Mouse (Mus musculus) C2C12 (cell line): ENCODE measurements at regions not wholly inside any gene's neighbourhood (a gene's known extent, or its start where the extent isn't known, plus 50 kb on each side); places are given as distances from the start of the nearest gene placed in this dataset.
"Not testable (repeated sequence)": the region's sequence is repeated elsewhere in the genome, so short reads cannot be mapped to it uniquely, and the experiment has no call there.

Source experiments
- CEBPB ChIP-seq: IDR thresholded peaks from one replicate; pipeline ENCODE4 v1.6.1; 2011; ENCODE audit warnings: low read depth, mild to moderate bottlenecking, control low read depth, moderate library complexity
- CTCF ChIP-seq: IDR thresholded peaks from one replicate; pipeline ENCODE4 v1.5.1; 2011; ENCODE audit not compliant: control insufficient read depth, insufficient read depth, insufficient read length
- FOSL1 ChIP-seq: IDR thresholded peaks from one replicate; pipeline ENCODE4 v1.8.0; 2011; ENCODE audit warnings: mild to moderate bottlenecking, low read length; ENCODE audit not compliant: poor library complexity, insufficient read depth, severe bottlenecking
- MAX ChIP-seq: IDR thresholded peaks from one replicate; pipeline ENCODE4 v1.6.1; 2011; ENCODE audit warnings: mild to moderate bottlenecking, control low read depth
- MYOD1 ChIP-seq: IDR thresholded peaks from one replicate; pipeline ENCODE4 v1.6.1; 2011; ENCODE audit warnings: low read depth; ENCODE audit not compliant: control insufficient read depth, insufficient read length
- MYOG ChIP-seq: IDR thresholded peaks from one replicate; pipeline ENCODE4 v1.6.1; 2011; ENCODE audit not compliant: control insufficient read depth, insufficient read length; ENCODE audit errors: extremely low read depth
- USF1 ChIP-seq: IDR thresholded peaks from one replicate; pipeline ENCODE4 v1.6.1; 2011; ENCODE audit warnings: low read depth, mild to moderate bottlenecking, control low read depth, moderate library complexity

DNA sequence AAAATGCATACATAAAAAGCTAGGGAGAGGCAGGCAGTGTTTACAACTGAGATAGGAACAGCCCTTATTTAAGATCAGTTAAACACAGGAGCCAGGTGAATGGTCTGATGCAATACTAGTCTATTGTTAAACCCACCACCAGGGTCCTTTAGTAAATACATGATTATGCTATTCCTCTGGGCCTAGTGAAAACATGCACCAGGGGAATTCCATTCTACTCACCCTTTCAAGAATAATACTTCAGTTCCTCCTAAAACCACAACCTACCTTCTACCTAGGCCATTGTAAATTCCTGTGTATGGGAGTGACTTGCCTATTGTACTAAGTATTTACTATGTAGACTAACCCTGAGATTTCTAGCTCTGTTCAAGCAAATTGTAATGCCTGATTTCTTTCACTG lies 501.7 kb upstream of the Vrk2 start:
- TF ChIP-seq CTCF, MAX, USF1, CEBPB, MYOD1, MYOG, FOSL1: not testable (repeated sequence)
